Mouse (Mus musculus) lung, adult 18-20 months (tissue): ENCODE results near the gene Cd151.

Source experiments
- DNase-seq, 2 experiments: peaks; one replicate each; pipeline ENCODE4 v3.0.0; 2022; ENCODE audit warnings: mixed read lengths in 2 of 2

The Cd151 gene

DNA sequence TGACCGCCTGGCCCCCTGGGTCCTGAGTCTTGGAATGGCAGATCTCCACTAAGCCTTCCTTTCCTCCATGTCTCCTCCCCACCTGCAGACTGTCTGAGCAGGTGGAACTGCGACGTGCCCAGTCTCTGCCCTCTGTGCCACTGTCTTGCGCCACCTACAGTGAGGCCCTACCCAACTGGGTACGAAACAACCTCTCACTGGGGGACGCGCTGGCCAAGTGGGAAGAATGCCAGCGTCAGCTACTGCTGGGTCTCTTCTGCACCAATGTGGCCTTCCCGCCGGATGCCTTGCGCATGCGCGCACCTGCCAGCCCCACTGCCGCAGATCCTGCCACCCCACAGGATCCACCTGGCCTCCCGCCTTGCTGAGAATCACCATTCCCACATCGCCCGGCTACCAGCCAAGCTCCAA lies 7.9 kb upstream of the Cd151 start:
- no peak for DNase-seq

DNA sequence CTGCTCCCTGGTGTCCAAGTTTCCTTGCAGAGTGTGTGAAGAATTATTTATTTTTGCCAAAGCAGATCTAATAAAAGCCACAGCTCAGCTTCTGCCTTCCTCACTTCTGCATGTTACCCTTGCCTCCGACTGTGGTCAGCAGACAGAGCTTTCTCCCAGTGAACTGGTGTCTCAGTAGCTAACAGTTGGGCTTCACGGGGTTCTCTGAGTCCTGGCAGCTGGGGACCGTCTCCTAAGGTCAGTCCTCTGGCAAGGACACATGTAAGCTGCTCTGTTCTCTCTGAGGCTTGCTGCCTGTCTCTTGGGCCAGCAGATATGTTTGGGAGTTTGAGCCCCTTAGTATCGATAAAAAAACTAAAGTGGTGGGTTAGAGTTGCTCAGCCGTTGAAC lies 7.2 kb upstream of the Cd151 start:
- DNase-seq: no peak

DNA sequence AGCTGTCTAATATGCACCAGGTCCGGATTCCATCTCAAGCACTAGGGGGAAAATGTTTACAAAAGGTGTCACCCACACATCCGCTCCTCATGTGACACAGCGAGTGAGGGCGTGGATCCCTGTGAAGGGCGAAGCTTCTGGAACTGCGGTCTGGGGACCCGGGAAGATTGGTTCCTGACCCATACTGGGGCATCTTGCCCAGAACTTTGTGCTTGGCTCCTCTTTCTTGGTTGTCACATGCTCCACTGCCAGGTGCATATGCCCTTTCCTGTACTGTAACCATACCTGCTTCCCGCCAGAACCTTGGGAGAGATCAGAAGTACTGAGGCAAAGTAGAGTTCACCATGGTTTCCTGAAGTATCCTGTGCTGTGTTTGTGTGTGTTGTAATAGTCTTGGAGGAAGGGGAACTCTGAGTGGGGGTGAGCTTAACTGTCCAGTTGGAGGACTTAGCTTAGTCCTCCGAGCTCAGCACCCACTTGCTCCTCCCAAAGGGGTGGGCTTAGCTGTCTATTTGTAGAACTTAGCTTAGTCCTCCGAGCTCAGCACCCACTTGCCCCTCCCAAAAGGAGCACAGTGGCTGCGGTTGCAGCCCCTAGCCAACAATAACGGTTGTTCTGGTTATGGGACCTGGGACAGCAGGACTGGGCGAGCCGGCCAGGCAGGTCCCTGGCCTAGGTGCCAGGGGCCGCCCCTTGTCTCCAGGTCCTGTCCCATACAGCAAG lies 6.6 kb upstream of the Cd151 start, which contains the start of gene Cracr2b:
TSS of gene Cracr2b (plus strand) at position 704 of the 723 bp plus-strand sequence.
- DNase-seq: peak; percentile 83 to 90

DNA sequence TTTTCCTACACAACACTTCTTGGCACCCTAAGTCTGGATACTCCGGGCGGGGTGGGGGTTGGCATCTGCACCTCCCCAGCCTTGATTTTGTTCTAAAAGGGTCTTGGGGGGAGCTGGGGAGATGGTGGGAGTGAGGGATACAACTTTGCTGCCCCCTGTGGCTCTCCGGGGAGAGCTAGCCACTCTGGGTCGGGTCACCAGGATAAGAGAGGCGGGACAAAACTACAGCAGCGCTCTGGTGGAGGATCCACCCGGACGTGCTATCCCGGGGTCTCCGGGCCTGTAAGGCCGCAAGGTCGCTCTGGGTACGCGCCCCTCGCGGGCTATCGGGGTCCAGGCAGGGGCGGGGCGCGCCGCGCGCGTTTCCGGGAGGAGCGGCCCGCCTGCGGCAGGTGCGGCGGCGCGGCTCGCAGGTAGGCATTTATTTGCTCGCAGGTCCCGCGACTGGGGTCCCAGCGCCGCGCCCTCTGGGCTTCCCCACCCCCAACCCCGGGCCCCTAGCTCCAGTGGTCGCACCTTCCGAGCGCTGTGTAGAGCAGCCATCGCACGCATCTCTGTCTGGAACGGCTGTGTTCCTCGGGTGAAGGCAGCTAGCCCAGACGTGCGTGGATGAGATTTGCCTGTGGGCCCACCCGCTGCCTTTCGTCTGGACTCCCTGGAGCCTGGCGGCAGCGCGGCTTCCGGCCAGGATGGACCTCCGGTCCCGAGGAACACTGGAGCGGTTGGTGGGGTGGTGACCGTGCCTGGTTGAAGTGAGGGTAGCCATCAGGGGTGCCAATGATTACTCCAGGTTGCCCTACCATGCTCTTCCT lies 5.5 kb upstream of the Cd151 start:
- DNase-seq: peak; percentile 53 to 57

DNA sequence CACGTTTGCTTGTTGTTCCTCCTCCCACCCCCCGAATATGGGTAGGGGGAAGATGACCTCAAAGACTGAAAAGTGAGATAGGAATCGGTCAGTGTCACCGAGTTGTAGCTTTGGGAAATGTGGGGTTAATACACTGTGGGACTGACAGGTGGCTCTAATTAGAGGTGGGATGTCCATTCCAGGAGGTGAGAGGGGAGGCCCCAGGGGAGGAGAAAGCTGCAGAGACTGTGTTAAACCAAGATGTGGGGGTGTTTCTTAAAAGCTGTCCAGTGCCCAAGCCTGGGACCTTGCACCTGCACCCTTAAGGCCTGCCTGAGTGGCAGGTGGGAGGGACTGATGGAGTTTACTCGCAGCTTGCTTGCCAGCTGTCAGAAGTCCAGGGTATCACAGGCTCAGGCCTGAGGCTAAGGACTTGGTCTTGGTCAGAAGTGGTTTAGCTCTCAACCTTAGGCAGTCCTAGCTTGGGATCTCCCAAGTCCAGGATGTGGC lies 4.8 kb upstream of the Cd151 start:
- peak; percentile 89 to 93 for DNase-seq

DNA sequence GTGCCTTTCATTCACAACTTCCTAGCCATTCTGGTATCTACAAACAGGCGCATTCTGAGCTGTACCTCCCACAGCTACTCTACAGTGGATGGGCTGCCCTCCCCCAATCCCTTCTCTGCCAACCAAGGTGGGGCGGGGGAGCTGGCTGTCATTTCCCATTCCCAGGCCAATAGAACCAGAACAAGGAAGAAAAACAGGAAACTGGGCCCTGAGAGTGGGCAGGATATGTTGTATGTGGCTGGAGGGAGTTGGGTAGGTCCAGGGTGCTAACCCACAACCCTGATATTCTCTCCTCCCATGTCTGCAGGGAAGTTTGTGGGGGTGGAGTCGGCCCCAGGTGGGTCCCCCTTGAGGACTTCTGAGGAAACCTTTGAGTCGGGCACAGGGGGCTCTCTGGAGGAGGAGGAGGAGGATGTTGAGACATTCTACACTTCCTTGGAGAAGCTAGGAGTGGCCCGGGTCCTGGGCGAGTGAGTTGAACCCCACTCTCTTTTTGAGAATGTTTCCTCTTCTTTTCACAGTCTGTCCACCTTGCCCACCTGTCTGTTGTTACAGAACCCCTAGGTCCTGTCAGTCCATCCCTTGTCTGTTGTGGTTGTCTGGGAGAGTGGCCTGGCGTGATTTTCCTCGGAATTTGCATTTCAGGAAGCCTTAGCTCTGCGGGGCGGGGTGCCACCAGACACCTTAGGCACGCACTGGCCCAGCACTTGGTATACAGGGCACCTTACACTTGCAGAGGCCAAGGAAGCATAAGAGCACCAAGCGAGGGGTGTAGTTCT lies 3.2 kb upstream of the Cd151 start:
- DNase-seq: peak; percentile 91 to 92

DNA sequence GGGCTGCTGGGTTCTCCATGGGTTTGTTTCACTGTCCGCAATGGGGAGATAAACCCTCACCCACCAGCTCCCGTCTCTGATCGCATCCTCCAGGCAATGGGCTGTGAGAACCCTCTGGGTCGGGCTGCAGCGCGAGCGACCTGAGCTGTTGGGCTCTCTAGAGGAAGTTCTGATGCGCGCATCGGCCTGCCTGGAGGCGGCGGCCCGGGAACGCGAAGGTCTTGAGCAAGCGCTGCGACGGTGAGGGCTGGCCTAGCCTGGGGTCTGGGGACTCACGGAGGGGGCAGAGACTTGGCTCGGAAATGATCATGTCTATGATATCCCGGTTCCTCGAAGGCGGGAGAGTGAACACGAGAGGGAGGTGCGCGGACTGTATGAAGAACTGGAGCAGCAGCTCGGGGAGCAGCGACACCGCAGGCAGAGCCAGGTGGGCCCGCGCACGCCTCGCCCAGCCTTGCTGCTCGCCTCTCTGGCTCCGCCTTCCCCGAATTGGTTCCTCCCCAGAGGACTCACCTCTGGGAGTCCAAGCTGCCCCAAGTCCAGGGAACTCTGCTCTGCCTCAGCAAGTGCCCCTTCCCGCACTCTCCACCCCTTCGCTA lies 2.5 kb upstream of the Cd151 start:
- DNase-seq: peak; percentile 72 to 78

DNA sequence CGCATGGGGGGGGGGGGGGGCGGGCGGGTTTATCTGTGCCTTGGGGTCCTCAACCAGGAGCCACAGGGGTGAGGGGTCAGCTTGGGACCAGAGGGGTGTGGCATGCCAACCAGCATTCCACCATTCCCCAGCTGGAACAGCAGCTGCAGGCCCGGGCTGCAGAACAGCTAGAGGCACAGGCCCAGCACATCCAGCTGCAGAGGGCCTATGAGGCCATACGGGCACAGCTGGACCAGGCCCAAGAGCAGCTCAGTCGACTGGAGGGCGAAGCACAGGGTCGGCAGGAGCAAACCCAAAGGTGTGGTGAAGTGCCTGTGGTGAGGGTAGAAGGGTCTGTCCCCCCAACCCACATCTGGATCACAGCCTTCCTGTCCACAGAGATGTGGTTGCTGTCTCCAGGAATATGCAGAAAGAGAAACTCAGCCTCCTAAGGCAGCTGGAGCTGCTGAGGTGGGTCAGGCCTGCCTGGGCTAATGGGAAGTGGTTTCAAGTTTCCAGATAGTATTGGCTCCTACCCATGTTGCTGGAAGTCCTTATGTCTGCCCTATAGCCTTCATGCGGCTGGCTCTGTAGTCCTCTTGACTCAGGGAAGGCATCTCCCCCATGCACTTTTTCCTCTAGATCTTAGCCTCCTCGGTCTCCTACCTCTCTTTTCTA lies 1.7 kb upstream of the Cd151 start:
- DNase-seq: peak in 1 of 2 experiments; percentile 15

DNA sequence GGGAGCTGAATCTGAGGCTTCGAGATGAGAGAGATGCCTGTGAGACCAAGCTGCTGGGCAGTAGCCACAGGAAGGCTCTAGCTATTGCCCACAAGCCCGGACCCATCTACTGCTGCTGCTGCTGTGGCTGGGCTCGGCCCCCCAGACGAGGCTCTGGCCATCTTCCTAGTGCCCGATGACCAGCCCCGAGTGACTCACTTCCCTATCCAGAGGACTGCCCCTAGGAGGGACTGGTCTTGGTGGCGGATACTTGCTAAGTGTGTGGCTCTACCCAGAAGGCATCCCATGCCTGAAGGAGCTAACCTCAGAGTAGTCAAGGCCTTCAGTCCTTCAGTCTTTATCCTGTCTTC lies 1.2 kb upstream of the Cd151 start:
- DNase-seq: peak; percentile 62 to 68

DNA sequence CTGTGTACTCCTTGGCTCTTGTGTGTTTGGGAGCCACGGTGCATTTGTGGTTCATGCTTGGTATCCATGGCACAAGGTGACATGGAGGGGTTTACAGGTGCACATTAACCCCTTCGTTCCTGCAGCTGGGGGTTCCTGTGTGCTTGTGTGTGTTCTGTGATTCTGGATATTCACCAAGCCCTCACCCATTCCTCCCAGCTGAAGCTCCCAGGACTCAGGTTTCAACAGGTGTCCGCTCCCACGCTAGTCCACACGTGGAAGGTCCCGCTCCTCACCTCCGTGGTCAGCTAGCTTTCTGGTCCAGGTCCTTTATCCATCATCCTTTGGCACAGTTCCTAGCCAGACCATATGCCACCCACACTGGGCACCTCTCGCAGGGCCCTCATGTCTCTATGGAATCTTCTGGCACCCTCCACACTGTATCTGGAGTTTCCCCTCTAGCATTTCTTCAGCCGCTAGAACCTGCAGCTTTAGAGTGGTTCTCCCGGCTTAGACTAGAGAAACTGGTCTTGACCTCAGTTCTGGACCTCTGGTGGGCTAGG lies 514 bp upstream of the Cd151 start:
- DNase-seq: no peak

DNA sequence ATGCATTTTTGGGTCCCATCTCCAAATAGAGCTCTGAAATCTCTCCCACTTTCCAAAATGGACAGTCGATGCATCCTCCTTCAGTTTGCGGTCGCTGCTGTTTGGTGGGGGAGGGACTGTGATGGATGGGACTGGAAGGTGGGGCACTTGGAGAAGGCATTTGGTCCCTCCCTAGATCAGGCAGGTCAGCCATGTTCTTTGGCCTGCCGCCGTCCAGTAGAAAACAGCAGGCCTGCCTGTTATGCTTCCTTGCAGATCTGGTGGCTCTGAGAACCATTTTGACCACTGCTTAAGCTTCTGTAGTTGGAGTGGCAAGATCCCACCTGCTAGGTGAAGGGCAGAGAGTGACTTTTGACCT lies 951 bp downstream of the Cd151 start:
- DNase-seq: peak; percentile 49 to 51

DNA sequence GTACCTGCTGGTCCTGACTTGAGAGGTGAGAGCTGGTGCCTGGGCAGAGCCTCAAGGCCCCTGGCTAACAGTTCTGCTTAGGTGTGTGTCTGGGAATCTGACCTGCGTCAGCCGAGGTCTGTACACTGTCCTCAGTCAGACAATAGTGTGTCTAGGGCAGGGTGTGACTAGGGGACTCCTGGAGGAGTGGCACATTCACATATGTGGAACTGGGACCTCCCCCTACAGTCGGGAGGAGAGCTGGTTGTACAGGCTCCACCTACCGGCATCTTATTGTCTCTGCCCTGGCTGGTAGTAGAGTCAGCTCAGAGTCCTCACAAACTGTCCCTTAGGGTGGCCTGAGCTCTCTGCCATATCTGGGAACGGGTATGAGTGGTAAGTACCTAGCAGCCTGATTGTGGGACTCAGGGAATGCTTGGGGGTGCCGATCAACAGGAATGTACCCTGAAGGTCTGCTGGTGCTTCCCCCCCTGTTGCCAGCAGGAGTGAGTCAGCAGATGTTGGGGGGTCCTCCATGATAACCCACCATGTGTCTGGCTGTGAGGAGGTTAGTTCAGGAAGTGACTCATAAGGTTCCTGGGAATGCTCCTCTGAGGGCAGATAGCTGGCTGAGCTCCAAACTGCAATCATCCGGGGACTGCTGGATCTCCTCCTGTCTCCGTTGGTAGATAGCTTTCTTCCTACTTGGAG lies 1.5 kb downstream of the Cd151 start:
- peak; percentile 81 to 86 for DNase-seq

DNA sequence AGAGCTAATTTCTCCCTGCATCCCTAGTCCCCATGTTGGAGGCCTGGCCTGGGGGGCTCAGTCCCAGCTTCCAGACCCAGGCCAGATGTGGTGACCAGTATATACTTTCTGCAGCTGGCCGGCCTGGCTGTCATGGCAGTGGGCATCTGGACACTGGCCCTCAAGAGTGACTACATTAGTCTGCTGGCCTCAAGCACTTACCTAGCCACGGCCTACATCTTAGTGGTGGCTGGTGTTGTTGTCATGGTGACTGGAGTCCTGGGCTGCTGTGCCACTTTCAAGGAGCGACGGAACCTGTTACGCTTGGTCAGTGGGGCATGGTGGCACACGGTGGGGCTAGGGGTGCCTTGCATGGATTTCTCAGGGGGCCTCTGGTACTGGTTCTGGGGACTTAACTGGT lies 2.2 kb downstream of the Cd151 start:
- peak in 1 of 2 experiments; percentile 11 for DNase-seq

DNA sequence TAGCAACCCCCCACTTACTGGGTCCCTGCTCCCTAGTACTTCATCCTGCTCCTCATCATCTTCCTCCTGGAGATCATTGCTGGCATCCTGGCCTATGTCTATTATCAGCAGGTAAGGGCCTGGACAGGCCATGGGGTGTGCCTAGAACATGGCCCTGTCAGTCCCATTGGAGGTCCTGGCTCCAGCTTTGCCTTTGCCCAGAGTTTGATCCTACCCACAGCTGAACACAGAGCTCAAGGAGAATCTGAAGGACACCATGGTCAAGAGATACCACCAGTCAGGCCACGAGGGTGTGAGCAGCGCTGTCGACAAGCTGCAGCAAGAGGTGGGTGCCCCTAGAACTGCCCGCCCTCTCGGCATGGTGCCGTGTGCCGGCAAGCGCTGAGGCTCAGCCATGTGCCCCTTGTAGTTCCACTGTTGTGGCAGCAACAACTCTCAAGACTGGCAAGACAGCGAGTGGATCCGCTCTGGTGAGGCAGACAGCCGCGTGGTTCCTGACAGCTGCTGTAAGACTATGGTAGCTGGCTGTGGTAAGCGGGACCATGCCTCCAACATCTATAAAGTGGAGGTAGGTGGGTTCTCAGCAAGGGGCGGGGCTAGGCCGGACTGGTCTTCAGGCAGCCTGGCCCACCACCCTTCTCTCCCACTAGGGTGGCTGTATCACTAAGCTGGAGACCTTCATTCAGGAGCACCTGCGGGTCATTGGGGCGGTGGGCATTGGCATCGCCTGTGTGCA lies 2.9 kb downstream of the Cd151 start:
- DNase-seq: no peak

DNA sequence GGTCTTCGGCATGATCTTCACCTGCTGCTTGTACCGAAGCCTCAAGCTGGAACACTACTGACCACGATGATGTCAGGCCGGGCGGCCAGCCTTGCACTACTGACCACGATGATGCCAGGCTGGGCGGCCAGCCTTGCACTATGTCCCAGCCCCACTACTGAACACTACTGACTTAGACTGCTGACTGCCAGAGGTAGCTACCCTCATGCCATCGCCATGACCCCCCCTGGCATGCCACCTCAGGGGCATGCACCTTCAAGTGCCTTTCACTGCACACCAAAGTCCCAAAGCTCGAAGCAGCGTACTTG lies 3.4 kb downstream of the Cd151 start:
- DNase-seq: no peak

DNA sequence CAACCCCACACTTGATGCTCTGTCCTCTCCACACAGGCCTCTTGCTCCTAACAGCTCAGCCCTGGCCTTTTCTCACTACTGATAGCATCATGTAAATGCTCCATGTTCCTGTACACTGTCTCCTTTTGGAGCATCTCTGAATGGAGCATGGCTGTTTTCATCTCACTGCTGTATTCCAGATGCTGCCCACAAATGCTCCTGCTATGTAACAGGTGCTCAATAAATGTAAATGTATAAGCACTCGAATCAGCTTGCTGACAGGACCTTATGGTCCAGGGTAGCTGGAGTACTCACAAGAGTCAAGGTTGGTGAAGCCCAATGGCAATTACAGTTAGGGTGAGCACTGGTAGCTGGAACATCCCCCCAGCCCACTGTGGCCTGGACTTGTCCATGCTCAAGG lies 4.0 kb downstream of the Cd151 start:
- no peak for DNase-seq

DNA sequence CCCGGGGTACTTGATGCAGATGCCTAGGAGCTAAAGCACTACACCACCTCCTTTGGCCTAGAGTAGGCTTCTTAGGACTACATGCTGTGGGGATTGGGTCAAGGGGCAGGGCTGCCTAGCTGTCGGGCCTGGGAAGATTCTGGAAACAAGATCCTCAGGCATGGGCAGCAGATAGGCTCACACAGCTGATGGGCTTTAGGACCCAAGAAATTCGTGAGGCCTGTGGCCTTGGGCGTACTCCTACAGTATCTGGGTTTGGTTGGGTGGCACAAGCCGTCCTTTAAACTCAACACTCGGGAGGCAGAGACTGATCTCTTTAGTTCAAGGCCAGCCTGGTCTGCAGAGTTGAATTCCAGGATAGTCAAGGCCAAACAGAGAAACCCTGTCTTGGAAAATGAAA lies 5.0 kb downstream of the Cd151 start:
- DNase-seq: no peak

DNA sequence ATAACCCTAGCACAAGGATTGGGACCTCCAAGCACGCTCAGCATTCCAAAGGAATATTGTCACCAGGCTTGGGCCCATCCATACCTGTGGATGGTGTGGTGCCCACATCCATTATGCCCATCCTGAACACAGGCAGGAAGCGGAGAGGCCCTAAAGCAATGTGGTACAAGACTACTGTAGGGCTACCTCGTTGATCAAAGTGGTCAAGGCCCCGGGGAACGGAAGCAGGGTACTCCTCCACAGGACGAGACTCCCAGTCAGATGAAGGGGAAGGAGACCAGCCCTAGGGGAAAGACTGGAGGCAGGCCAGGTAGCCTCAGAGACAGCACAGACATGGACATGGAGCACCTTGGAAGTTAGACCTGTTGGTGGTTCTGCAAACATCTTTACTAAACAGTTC lies 5.6 kb downstream of the Cd151 start:
- no peak for DNase-seq

DNA sequence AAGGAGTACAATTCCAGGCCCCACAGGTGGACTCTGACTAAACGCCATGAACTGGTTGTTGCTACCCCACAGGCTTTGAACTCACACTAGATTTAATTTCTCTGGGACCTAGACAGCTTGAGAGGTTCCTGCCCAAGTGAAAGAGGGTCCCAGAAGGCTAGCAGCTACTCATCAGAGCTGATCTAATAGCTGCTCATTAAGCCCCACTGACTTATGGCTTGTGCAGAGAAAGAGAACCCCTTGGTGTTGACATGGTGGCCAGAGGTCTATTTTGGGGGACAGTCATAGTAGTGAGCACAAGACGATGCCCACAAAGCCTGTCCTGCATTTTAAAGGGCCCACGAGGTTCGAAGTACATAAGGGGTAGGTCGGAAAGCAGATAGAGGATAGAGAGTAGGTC lies 7.0 kb downstream of the Cd151 start:
- no peak for DNase-seq

DNA sequence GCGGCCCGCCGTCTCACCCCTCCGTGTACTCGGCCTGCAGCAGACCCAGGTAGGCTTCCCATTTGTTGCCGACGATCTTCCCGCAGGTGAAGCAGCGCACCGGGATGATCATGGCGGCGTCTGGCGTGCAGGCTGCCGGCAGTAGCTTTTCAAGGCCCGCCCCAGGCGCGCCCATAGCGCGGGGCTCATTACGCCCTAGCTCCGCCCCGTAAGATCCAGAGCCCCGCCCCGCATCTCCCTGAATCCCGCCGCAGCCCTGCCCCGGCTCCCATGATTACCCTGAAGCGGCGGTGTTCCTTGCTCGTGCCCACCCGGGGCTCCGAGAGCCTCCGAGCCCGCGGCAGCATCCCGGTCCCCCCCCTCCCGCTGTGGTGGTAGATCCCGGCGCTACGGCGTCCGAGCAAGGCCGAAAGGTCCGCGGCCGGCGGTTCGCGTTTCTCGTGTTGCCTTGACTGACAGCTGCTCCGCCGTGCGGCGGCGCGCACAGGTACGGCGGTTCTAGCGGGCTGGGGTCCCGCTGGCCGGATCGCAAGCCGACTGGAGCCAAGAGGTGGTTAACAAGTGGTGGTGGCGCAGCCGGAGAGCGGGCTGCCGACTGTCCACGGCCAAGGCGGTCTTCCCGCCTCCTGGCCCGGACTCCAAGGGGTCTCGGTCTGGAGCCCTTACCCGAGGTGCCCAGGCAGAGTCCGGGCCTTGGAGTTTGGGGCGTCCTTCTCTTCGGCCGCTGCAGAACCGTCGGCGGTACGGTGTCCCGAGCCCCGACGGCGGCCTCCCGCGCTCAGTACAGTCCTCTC lies 8.0 kb downstream of the Cd151 start, which contains the start of the genes Polr2l and Tspan4:
TSS of gene Polr2l (minus strand) at position 122 of the 794 bp plus-strand sequence.
TSS of gene Tspan4 (plus strand) at position 230 of the 794 bp plus-strand sequence.
- peak; percentile 82 to 84 for DNase-seq
